Mouse (Mus musculus): ENCODE data around the gene Ank3.

Ank3 gene

DNA sequence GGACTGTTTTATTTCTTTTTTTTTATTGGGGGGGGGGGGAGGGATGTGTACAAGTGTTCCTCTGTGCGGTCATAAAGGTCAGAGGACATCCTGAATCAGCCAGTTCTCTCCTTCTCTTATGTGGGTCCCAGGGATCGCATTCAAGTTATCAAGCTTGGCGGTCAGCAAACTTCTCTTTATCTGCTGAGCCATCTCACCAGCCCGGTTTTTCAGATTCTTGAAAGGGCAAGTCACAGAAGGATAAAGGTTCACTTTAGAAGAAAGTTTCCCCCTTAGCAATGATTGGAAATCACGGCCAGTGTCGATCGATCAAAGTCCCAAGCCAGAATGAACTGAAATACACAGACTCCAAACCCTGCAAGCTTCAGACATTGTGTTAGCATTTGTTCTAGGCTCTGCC lies 651.2 kb downstream of the Ank3 start:
- DNase-seq (ENCODE audit: low read depth, low spot score) = no peak

DNA sequence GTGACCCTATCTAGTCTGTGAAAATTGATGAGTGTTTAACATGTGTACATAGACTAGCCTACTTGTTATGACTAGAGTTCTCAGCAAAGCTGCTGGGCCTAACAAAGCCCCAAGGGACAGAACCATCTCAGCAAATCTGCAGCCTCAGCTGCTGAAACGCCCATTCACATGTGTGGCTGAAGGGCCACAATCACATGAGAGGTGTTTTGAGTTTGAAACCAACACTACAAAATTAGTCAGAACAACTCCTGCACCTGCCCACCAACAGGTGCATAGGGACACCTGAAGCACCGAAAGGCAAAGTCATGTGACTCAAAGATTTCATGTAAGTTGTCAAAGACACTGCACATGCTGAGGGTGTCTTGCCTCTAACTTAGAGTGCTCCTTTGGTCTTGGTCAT lies 656.7 kb downstream of the Ank3 start:
- DNase-seq (ENCODE audit: low read depth, low spot score) = no peak

DNA sequence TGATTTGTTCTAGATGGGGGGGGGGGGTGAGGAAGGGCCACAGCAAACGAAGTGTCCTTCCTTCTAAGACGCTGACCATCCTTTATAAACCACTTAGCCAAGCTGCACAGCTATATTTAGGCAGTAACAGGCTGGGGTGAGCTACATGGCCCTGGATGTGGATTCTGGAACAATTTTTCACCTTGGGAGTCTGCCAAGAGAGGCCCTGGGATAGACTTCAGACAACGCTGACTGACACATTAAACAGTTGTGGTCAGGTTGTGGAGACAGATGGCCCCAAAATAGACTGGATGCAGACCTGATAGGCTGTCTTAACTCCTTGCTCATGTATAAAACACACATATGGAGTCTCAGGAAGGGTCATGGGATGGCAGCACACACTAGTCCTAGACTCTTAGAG lies 658.5 kb downstream of the Ank3 start:
- no peak for DNase-seq (ENCODE audit: low read depth, low spot score)

DNA sequence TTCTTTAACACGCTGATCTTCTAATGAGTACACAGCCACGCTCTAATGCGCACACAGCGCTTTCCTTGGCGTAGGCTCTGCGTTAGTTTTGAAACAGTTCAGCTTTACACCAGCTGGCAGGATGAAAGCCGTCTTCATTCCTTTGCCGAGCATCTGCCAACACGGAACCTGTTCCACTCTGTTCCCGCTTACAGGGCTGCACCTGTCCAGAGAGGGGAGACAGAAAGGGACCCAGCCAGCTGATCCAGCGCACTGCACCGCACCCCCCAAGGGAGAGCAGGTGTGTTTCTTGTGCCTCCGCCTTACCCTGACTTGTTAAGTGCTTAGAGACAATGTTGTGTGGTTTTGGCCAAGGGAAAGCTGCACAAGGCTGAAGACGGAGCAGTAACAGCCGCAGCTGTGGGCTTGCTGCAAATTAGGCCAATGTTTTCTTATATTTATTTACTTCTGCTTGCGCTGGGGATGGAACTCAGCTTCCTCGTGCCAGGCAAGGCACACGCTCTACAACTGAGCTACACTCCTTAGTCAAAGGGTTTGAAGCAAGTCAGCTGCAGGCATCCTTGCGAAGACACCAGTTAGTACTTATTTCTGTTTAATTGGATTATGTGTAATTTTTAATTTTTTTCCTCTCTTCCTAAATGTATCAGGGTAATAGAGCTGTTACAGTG lies 661.6 kb downstream of the Ank3 start:
- DNase-seq (ENCODE audit: low read depth, low spot score) = no peak

DNA sequence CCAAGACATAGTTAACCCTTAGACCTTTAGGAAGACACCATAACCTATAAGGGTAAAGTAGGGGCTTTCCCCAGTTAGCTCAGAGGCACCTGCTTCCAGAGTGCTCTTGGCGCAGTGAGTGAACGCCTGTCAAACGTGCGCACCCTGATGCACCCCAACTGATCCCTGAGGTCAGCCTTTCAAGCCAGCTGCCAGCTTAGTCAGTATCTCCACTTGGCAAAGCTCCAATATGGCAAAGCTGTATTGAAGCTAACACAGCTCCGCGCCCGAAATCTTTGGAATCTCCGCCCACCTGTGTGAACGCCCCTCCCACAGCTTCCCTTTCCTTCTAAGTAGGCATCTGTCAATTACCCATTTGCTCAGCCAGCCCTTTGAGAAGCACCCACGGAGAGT lies 662.1 kb downstream of the Ank3 start:
- no peak for DNase-seq (ENCODE audit: low read depth, low spot score)

DNA sequence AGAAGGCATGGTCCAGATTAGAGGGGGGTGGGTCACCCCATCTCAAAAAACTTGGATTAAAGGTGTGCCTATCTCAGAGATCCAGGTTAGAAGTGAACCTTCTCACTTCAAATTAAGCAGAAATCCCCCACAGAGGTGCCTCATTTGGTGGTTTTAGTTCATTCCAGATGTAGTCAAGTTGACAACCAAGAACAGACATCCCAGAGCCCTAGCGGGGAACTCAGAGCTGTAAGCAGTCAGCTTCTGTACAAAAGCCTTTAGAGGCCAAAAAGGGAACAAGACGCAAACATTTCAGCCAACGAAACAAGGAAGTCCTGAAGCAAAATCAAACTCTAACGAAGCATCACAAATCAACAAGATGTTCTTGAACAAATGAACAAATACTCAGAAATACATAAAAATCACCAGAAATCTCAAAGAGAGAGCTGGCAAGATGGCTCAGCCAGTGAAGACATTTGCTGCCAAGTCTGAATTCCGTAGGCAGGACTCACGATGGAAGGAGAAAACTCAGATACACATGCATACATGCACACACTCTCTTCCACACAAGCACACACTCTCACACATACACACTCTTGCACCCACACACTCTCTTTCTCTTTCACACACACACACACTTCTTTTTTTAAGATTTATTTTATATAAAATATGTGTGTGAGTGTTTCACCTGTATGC lies 665.4 kb downstream of the Ank3 start:
- no peak for DNase-seq (ENCODE audit: low read depth, low spot score)

DNA sequence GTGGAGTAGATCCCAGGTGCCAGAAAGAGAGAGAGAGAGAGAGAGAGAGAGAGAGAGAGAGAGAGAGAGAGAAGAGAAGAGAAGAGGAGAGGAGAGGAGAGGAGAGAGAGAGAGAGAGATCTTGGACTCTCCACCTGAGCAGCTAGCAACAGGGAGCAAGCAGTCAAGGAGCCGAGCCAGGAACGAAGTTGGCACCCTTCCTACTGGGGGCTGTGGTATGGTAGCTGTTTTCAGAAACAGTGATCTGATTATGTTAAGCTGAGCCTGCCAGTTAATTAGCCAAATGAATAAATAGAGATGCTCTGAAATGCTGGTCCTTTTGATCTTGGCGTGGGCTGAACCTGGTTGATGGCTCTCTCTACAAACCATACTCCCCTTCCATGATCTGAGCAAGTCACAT lies 666.6 kb downstream of the Ank3 start:
- no peak for DNase-seq (ENCODE audit: low read depth, low spot score)

DNA sequence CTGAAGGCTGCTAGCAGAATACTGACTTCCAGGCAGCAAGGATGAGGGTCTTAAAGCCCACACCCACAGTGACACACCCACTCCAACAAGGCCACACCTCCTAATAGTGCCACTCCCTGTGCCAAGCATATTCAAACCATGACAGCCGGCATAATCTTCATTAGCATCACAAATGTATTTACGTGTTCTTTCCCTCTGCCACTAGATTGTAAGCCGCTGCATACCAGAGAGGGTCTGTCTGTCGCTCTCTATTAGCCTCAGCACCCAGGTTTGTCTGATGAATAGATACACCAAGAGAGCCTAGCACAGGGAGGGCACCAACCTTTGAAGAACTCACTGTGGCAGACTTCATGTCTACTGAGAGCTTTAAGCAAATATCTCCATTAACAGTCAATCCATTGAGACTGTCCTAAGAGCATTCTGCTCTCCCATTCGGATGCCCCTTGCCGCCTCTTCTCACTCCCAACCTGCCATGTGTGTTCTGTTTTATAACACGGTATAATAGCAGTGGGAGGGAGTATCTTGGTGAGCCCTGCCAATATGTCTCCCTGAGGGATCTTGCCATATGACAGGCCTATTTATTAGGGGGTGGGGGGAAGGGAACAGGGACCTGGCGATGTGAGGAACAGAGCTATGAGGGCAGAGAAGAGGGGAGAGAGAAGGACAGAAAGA lies 668.1 kb downstream of the Ank3 start:
- DNase-seq (ENCODE audit: low read depth, low spot score) = no peak

DNA sequence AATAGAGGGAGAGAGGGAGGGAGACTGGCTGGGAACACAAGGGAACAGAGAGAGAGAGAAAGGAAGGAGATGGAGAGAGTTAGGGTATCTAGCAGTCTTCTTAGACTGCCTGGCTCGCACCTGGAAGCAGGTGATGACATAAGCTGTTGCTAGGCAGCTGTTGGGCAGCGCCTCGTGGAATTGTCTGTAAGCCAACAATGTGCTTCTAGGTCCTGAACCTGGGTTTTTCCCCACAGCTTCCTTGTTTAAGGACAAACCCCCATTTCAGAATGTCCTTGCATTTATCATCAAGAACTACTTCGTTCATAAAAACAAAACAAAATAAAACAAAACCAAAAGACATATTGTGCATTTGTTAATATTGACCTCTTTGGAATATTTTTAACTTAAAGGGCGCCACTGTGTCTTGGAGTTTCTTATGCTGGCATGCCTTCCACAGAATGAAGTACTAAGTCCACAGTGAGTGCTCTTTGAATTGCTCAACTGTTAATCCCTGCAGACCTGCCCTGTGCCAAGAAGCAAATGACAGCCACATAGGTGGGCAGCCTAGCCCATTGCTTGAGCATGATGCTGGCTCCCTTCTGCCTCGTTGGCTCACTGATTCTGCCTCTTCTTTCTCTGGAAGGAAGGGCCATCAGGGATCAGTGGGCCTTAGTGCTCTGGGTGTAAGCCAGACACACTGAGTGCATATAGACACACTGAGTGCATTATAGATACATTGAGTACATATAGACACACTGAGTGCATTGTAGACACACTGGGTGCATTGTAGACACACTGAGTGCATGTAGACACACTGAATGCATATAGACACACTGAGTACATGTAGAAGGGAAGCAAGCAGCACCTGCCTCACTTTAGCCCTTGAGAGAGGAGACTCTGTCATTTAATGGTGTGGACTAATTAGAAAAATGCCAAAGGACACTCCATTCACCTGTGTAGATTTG lies 668.9 kb downstream of the Ank3 start:
- DNase-seq (ENCODE audit: low read depth, low spot score) = no peak

DNA sequence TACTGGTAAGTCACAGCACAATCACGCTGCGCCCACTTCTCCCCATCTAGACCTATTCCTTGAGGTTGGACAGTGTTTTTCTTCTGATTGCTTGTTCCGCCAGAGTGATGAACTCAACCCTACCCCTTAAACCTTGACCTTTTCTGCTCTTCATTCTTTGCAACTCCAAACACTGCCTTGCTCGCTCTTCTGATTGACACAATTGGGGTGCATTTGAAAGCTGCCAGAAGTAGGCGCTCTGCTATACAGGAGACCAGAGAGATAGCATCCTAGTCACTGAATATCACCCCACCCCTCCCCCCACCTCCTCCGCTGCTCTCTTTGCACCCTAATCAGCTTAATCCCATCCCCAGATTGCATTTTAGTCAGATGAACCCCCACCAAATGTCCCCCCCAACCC lies 670.7 kb downstream of the Ank3 start:
- no peak for DNase-seq (ENCODE audit: low read depth, low spot score)

DNA sequence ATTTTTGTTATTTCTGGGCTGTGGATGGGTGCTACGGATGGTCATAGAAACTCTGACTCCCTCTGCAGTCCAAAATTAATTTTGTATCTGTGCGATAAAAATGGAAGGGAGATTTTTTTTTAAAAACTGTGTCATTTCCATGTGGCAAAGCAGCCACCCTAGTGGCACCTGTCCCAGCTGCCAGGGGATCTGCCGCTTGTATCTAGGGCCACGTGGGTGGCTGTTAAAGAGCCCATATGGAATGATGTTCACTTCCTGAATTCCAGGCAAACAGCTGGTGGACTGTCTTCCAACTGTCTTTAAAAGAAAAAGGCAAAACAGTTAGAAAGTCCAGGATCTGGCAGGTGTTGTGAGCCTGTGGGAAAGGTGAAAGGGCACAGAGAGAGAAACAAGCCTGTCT lies 672.8 kb downstream of the Ank3 start:
- no peak for DNase-seq (ENCODE audit: low read depth, low spot score)
